Mouse (Mus musculus) neural tube, embryonic 12.5 days (tissue): ENCODE measurements around the gene Iqgap2. TPM values are rescaled to one million over a fixed set of nuclear protein-coding genes. Genes with fewer than 3 reads are reported as not detected.

Experiments
- ATAC-seq: fragments of 200-750 bp; cut with Nextera tagmentation; 2 replicates; pipeline ENCODE4 v1.8.0; 2017; ENCODE audit warnings: low read depth, mild to moderate bottlenecking, moderate TSS enrichment, moderate library complexity; ENCODE audit not compliant: low FRiP score
- H3K27ac ChIP-seq: fragments of 300-500 bp; sonication (generic); 2 replicates; pipeline ENCODE4 v1.5.1; 2016
- H3K27me3 ChIP-seq: fragments of 300-500 bp; sonication (generic); replicated peaks from 2 replicates; pipeline ENCODE4 v1.6.1; 2016; ENCODE audit warnings: mild to moderate bottlenecking
- H3K36me3 ChIP-seq: fragments of 300-500 bp; sonication (generic); 2 replicates; pipeline ENCODE4 v1.6.1; 2016; ENCODE audit warnings: mild to moderate bottlenecking
- H3K4me1 ChIP-seq: fragments of 300-500 bp; sonication (generic); 2 replicates; pipeline ENCODE4 v1.6.1; 2016
- H3K4me2 ChIP-seq: fragments of 300-500 bp; sonication (generic); replicated peaks from 2 replicates; pipeline ENCODE4 v1.6.1; 2016; ENCODE audit warnings: mild to moderate bottlenecking
- H3K4me3 ChIP-seq: fragments of 300-500 bp; sonication (generic); 2 replicates; pipeline ENCODE4 v1.5.1; 2016
- H3K9ac ChIP-seq: fragments of 300-500 bp; sonication (generic); 2 replicates; pipeline ENCODE4 v1.6.1; 2016; ENCODE audit warnings: mild to moderate bottlenecking
- H3K9me3 ChIP-seq: fragments of 300-500 bp; sonication (generic); 2 replicates; pipeline ENCODE4 v1.6.1; 2016; ENCODE audit warnings: mild to moderate bottlenecking
- WGBS: fragments of 180-500 bp; shearing (Covaris S2); methylation state at CpG from one replicate; pipeline ENCODE4 v1.1.7; 2016; 5-methylcytosine and 5-hydroxymethylcytosine counted together
- polyA plus RNA-seq: library from polyadenylated mRNA; unstranded; fragments of >200 nt; fragmentation: Nextera tagmentation; extraction: Ambion mirVana; gene quantifications from 2 replicates; pipeline ENCODE4 v1.2.1, GENCODE M21; 2016

Gene Iqgap2
- polyA plus RNA-seq, 1 experiment from 2014 or later, result 9.5 TPM

DNA sequence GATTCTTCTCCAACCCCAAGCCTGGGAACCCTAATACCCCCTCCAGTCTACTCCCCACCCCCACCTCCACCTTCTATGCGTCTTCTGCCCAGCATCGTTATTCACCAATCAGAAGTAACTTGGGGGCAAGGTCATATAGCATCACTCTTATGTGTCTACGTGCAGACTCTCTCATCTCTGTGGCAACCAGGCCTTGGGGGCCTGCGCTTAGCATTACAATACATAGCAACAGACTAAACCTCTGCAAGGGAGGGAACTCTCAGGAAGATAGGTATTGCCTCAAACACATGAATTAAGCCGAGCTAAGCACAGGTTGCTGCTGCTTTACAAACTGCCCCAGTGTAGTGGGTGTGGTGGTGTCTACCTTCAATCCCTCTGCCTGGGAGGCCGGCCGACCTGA lies 295.0 kb downstream of the Iqgap2 start:
- 78% methylated on average over 7 of the region's 7 CpGs for WGBS

DNA sequence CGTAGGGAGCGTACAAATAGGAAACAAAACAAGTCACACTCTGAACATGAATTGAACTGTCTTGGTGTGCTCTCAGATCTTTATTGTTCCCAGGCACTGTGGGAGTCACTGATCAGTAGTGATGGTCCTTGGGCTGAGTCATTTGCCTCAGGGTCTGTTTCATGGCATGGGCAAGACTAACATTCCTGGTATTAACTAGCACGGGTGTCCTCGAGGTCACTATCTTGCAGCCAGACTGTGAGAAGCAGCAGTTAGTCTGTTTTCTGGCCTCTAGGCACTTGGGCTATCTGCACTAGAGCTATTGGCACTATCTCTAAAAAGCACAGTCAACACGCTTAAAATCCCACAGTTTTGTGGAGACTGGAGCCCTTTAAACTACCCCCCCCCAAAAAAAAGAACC lies 295.8 kb downstream of the Iqgap2 start:
- H3K9ac ChIP-seq, result no peak overlapping the region
- 73% methylated on average over 5 of the region's 5 CpGs for WGBS
- no peaks in the 10 kb centered on the region for H3K27me3 ChIP-seq
- ATAC-seq, result no peak
- no peak overlapping the region for H3K4me2 ChIP-seq
- no peaks in the 10 kb centered on the region for H3K4me1 ChIP-seq
- peaks cover 2% of the 10 kb centered on the region; the same call in 1 of the 2 replicates for H3K36me3 ChIP-seq
- H3K27ac ChIP-seq, result no peak overlapping the region
- H3K9me3 ChIP-seq, result no peaks in the 10 kb centered on the region
- no peak overlapping the region for H3K4me3 ChIP-seq

More for the DNA sequence above, 295.0 kb downstream of the Iqgap2 start:
- Histone ChIP-seq H3K9me3 (no peaks in the 10 kb centered on the region), H3K4me3 (no peak overlapping the region), H3K9ac (no peak overlapping the region), H3K27ac (no peak overlapping the region), H3K4me1 (no peaks in the 10 kb centered on the region), H3K36me3 (peaks cover 9% of the 10 kb centered on the region; the same call in 1 of the 2 replicates), H3K4me2 (no peak overlapping the region), H3K27me3 (no peaks in the 10 kb centered on the region)
- ATAC-seq, result no peak

- H3K4me1 ChIP-seq, result no peaks in the 10 kb centered on the region
- no peaks in the 10 kb centered on the region for H3K36me3 ChIP-seq
- WGBS, result 88% methylated on average over 7 of the region's 7 CpGs
- no peak overlapping the region for H3K4me3 ChIP-seq
- H3K9me3 ChIP-seq, result no peaks in the 10 kb centered on the region
- no peaks in the 10 kb centered on the region for H3K27me3 ChIP-seq
- no peak overlapping the region for H3K4me2 ChIP-seq
- H3K27ac ChIP-seq, result no peak overlapping the region
- H3K9ac ChIP-seq, result no peak overlapping the region
- ATAC-seq, result no peak
Observed at GRCm38 (mm10) chr13:95595411-95595810, 296.3 kb downstream of the Iqgap2 start.

- Histone ChIP-seq H3K36me3 (no peaks in the 10 kb centered on the region), H3K27ac (no peak overlapping the region), H3K4me2 (no peak overlapping the region), H3K9ac (no peak overlapping the region), H3K9me3 (no peaks in the 10 kb centered on the region), H3K4me1 (no peaks in the 10 kb centered on the region), H3K4me3 (no peak overlapping the region), H3K27me3 (no peaks in the 10 kb centered on the region)
- 87% methylated on average over 10 of the region's 10 CpGs for WGBS
- ATAC-seq, result no peak
Observed at GRCm38 (mm10) chr13:95592860-95593259, 298.9 kb downstream of the Iqgap2 start.

DNA sequence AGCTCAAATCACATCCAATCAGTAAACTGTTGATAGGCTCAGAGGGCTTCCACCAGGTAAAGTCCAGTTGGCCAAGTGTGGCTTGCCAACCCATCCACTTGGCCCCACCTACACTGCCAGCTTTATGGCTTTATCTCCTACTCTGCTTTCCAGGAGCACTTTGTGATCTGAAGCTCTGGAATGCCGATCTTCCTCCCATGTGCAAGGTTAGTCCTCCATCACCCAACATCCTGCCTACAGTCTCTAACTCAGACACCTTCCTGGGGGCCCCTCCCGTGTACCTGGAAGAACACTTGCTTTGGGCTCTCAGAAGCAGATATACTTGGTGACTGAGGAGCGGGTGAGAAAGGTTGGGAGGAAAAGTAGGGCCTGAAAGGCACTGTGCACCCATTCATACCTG lies 300.1 kb downstream of the Iqgap2 start:
- no peak overlapping the region for H3K4me2 ChIP-seq
- H3K27ac ChIP-seq, result no peak overlapping the region
- H3K4me3 ChIP-seq, result no peak overlapping the region
- H3K9me3 ChIP-seq, result no peaks in the 10 kb centered on the region
- H3K4me1 ChIP-seq, result no peaks in the 10 kb centered on the region
- no peaks in the 10 kb centered on the region for H3K27me3 ChIP-seq
- H3K36me3 ChIP-seq, result no peaks in the 10 kb centered on the region
- no peak overlapping the region for H3K9ac ChIP-seq
- no peak for ATAC-seq
- 90% methylated on average over 3 of the region's 3 CpGs for WGBS

DNA sequence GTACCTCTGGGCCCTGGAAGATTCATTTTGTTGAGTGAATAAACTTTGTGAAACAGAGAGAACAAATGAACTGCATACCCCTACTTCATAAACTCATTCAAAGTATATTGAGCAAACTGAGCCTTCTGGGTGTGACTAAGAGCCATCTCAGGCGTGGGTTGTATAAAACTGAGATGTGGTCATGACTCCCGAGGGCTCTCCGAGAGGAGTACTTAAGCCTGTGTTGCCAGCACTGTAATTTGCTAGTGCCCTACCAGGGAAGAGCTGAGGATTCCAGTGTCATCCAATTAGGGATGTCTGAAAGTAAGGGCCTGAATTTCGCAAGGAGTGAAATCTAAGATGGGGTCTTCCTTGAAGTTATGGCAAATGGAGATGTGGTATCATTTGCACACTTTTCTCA lies 304.1 kb downstream of the Iqgap2 start:
- H3K4me1 ChIP-seq, result no peaks in the 10 kb centered on the region
- no peak overlapping the region for H3K4me2 ChIP-seq
- H3K27ac ChIP-seq, result no peak overlapping the region
- no peak overlapping the region for H3K9ac ChIP-seq
- no peaks in the 10 kb centered on the region for H3K36me3 ChIP-seq
- ATAC-seq, result no peak
- H3K9me3 ChIP-seq, result no peaks in the 10 kb centered on the region
- no peaks in the 10 kb centered on the region for H3K27me3 ChIP-seq
- no peak overlapping the region for H3K4me3 ChIP-seq
- WGBS, result 85% methylated on average over 4 of the region's 4 CpGs

GRCm38 (mm10) chr13:95584898-95585297 lies 306.8 kb downstream of the Iqgap2 start:
- Histone ChIP-seq H3K9me3 (no peaks in the 10 kb centered on the region), H3K27me3 (no peaks in the 10 kb centered on the region), H3K4me1 (no peaks in the 10 kb centered on the region), H3K9ac (no peak overlapping the region), H3K4me2 (no peak overlapping the region), H3K36me3 (no peaks in the 10 kb centered on the region), H3K4me3 (no peak overlapping the region), H3K27ac (no peak overlapping the region)
- 94% methylated on average over 5 of the region's 5 CpGs for WGBS
- ATAC-seq, result no peak

GRCm38 (mm10) chr13:95583237-95584189 lies 308.2 kb downstream of the Iqgap2 start:
- WGBS, result 74% methylated on average over 19 of the region's 19 CpGs
- Histone ChIP-seq H3K36me3 (no peaks in the 10 kb centered on the region), H3K27ac (no peak overlapping the region), H3K27me3 (no peaks in the 10 kb centered on the region), H3K4me2 (no peak overlapping the region), H3K4me1 (no peaks in the 10 kb centered on the region), H3K9ac (no peak overlapping the region), H3K4me3 (no peak overlapping the region), H3K9me3 (no peaks in the 10 kb centered on the region)
- ATAC-seq, result no peak

- H3K27me3 ChIP-seq, result no peaks in the 10 kb centered on the region
- H3K4me3 ChIP-seq, result no peak overlapping the region
- no peak overlapping the region for H3K27ac ChIP-seq
- H3K4me2 ChIP-seq, result no peak overlapping the region
- no peaks in the 10 kb centered on the region for H3K36me3 ChIP-seq
- H3K9me3 ChIP-seq, result no peaks in the 10 kb centered on the region
- H3K4me1 ChIP-seq, result no peaks in the 10 kb centered on the region
- no peak overlapping the region for H3K9ac ChIP-seq
- ATAC-seq, result no peak
- WGBS, result 31% methylated on average over 1 of the region's 1 CpGs
Observed at GRCm38 (mm10) chr13:95581850-95582249, 309.9 kb downstream of the Iqgap2 start.

DNA sequence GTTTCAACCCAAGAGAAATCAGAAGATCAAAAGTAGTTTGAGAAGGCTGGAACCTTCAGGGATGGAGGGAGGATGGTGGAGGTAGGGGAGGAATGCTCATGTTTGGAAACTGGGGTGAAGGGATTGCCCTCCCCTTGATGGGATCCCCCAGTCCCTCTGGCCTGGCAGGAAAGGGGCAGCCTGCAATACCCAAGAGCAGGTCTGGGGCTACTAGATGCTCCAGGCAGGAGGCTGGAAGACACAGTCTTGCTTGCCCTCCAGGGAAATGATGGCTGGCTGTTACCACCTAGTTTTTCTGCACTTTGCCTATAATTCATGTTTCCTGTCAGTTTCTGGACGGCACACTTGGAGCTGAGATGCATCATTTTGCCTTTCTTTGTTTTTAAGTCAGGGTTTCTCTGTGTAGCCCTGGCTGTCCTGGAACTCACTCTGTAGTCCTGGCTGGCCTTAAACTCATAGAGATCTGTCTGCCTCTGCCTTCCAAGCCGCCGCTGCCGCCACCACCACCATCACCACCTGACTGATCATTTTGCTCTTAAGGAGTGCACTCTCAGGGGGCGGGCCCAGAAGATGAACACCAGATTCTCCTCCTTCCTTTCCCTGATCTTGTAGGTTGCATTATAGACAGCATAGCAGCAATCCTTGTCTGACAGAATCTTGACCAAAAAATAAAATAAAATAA lies 313.6 kb downstream of the Iqgap2 start:
- Histone ChIP-seq H3K4me3 (no peak overlapping the region), H3K4me1 (no peaks in the 10 kb centered on the region), H3K27me3 (no peaks in the 10 kb centered on the region), H3K36me3 (no peaks in the 10 kb centered on the region), H3K27ac (no peak overlapping the region), H3K9ac (no peak overlapping the region), H3K4me2 (no peak overlapping the region), H3K9me3 (no peaks in the 10 kb centered on the region)
- no peak for ATAC-seq
- WGBS, result 87% methylated on average over 5 of the region's 5 CpGs
